Mouse (Mus musculus) adrenal gland, adult 2 months (tissue): ENCODE data around the gene Spsb1. TPM values are rescaled to one million over a fixed set of nuclear protein-coding genes. Genes with fewer than 3 reads are reported as not detected.

Source experiments
- DNase-seq: peaks from one replicate; pipeline ENCODE4 v3.0.0; 2021
- polyA plus RNA-seq: library from polyadenylated mRNA; depleted of rRNA; stranded (reverse); fragments of >200 nt; gene quantifications from 2 replicates; pipeline ENCODE4 v1.2.3, GENCODE M21; 2012
- total RNA-seq, 2 experiments: library from RNA; stranded (reverse); gene quantifications; 2 replicates each; pipeline ENCODE4 v1.2.3; 2021

Gene Spsb1
- total and polyA plus RNA-seq, 3 experiments, result 22.2 to 29.5 (median 26.9) TPM

- no peak for DNase-seq
These were observed 36.3 kb downstream of the Spsb1 start for GRCm38 (mm10) chr4:149918455-149919070.

- no peak for DNase-seq
These were observed 38.0 kb downstream of the Spsb1 start for GRCm38 (mm10) chr4:149916831-149917230.

GRCm38 (mm10) chr4:149913709-149914370, 41.0 kb downstream of the Spsb1 start:
- no peak for DNase-seq

GRCm38 (mm10) chr4:149912451-149912850, 42.4 kb downstream of the Spsb1 start:
- DNase-seq, result no peak

- no peak for DNase-seq
These were observed 44.3 kb downstream of the Spsb1 start for GRCm38 (mm10) chr4:149910558-149910957.

- DNase-seq, result no peak
These were observed 45.3 kb downstream of the Spsb1 start for GRCm38 (mm10) chr4:149909551-149909950.

- DNase-seq, result no peak
These were observed 45.9 kb downstream of the Spsb1 start for GRCm38 (mm10) chr4:149908923-149909322.

GRCm38 (mm10) chr4:149907656-149908055, 47.2 kb downstream of the Spsb1 start:
- no peak for DNase-seq

- DNase-seq, result no peak
These were observed 47.9 kb downstream of the Spsb1 start for GRCm38 (mm10) chr4:149906921-149907320.

- peak; percentile 41 for DNase-seq
These were observed 49.4 kb downstream of the Spsb1 start for GRCm38 (mm10) chr4:149905302-149905974.

- peak; percentile 61 for DNase-seq
These were observed 51.8 kb downstream of the Spsb1 start for GRCm38 (mm10) chr4:149903026-149903425.

- no peak for DNase-seq
These were observed 53.5 kb downstream of the Spsb1 start for GRCm38 (mm10) chr4:149901349-149901782.

GRCm38 (mm10) chr4:149897661-149898260, 57.1 kb downstream of the Spsb1 start:
- no peak for DNase-seq

- no peak for DNase-seq
These were observed 58.8 kb downstream of the Spsb1 start for GRCm38 (mm10) chr4:149896024-149896538.

GRCm38 (mm10) chr4:149895226-149895625, 59.6 kb downstream of the Spsb1 start:
- DNase-seq, result no peak

GRCm38 (mm10) chr4:149894300-149894699, 60.5 kb downstream of the Spsb1 start:
- no peak for DNase-seq

- DNase-seq, result no peak
These were observed 61.2 kb downstream of the Spsb1 start for GRCm38 (mm10) chr4:149893611-149894151.

- no peak for DNase-seq
These were observed 63.5 kb downstream of the Spsb1 start for GRCm38 (mm10) chr4:149891172-149891960.

GRCm38 (mm10) chr4:149890551-149890950, 64.3 kb downstream of the Spsb1 start:
- DNase-seq, result peak; percentile 53

- DNase-seq, result peak; percentile 87
These were observed 65.0 kb downstream of the Spsb1 start for GRCm38 (mm10) chr4:149889851-149890250.

- DNase-seq, result peak; percentile 24
These were observed 65.9 kb downstream of the Spsb1 start for GRCm38 (mm10) chr4:149888736-149889470.
